Mouse (Mus musculus) forebrain, embryonic 13.5 days (tissue): ENCODE measurements at regions not wholly inside any gene's neighbourhood (a gene's known extent, or its start where the extent isn't known, plus 50 kb on each side); places are given as distances from the start of the nearest gene placed in this dataset.

ENCODE experiments used
- ATAC-seq: fragments of 200-750 bp; cut with Nextera tagmentation; 2 replicates; pipeline ENCODE4 v1.8.0; 2017
- H3K27ac ChIP-seq: fragments of 300-500 bp; sonication (generic); 2 replicates; pipeline ENCODE4 v1.5.1; 2015; ENCODE audit warnings: inconsistent platforms, mild to moderate bottlenecking, moderate library complexity
- H3K27me3 ChIP-seq: fragments of 300-500 bp; sonication (generic); 2 replicates; pipeline ENCODE4 v1.6.1; 2015; ENCODE audit warnings: mild to moderate bottlenecking, inconsistent platforms
- H3K36me3 ChIP-seq: fragments of 300-500 bp; sonication (generic); 2 replicates; pipeline ENCODE4 v1.6.1; 2015; ENCODE audit warnings: mild to moderate bottlenecking, inconsistent platforms; ENCODE audit not compliant: poor library complexity, severe bottlenecking
- H3K4me1 ChIP-seq: fragments of 300-500 bp; sonication (generic); 2 replicates; pipeline ENCODE4 v1.6.1; 2015; ENCODE audit warnings: inconsistent platforms
- H3K4me2 ChIP-seq: fragments of 300-500 bp; sonication (generic); 2 replicates; pipeline ENCODE4 v1.6.1; 2015; ENCODE audit warnings: inconsistent platforms, mild to moderate bottlenecking, moderate library complexity
- H3K4me3 ChIP-seq: fragments of 300-500 bp; sonication (generic); 2 replicates; pipeline ENCODE4 v1.5.1; 2015; ENCODE audit warnings: mild to moderate bottlenecking, inconsistent platforms
- H3K9ac ChIP-seq: fragments of 300-500 bp; sonication (generic); 2 replicates; pipeline ENCODE4 v1.6.1; 2015; ENCODE audit warnings: mild to moderate bottlenecking, inconsistent platforms
- H3K9me3 ChIP-seq: fragments of 300-500 bp; sonication (generic); replicated peaks from 2 replicates; pipeline ENCODE4 v1.6.1; 2016; ENCODE audit warnings: inconsistent platforms
- WGBS: fragments of 180-500 bp; shearing (Covaris S2); methylation state at CpG from one replicate; pipeline ENCODE4 v1.1.7; 2015; 5-methylcytosine and 5-hydroxymethylcytosine counted together

GRCm38 (mm10) chr9:61054427-61054826 is 260.1 kb downstream of the Uaca start:
- no peaks in the 10 kb centered on the region; the same call in 1 of the 2 replicates for H3K9me3 ChIP-seq
- no peak overlapping the region for H3K4me3 ChIP-seq
- H3K9ac ChIP-seq: no peak overlapping the region
- peaks cover 18% of the 10 kb centered on the region; the same call in 1 of the 2 replicates for H3K27me3 ChIP-seq
- no peak overlapping the region for H3K27ac ChIP-seq
- H3K36me3 ChIP-seq: no peaks in the 10 kb centered on the region
- no peak for ATAC-seq
- 36% methylated on average over 3 of the region's 3 CpGs for WGBS
- H3K4me1 ChIP-seq: peaks cover 27% of the 10 kb centered on the region
- no peak overlapping the region for H3K4me2 ChIP-seq

DNA sequence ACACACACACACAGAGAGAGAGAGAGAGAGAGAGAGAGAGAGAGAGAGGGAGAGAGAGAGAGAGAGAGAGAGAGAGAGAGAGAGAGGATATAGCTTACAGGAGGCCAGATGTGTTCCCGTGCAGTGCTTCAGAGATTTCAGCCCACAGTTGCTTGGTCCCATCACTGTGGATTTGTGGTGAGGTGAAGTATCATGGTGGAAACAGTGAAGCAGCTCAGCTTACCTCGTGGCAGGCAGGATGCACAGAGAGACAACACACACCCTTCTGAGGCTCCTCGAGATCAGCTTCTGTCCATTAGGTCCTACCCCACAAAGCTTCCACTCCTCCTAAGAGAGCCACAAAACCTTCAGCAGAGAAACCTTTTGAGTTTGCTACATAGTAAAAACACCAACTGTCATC is 261.1 kb downstream of the Uaca start:
- Histone ChIP-seq H3K9me3 (peaks cover 6% of the 10 kb centered on the region; the same call in 1 of the 2 replicates), H3K4me1 (peaks cover 27% of the 10 kb centered on the region), H3K36me3 (no peaks in the 10 kb centered on the region), H3K9ac (no peak overlapping the region), H3K27ac (no peak overlapping the region), H3K4me3 (no peak overlapping the region), H3K4me2 (no peak overlapping the region), H3K27me3 (peaks cover 18% of the 10 kb centered on the region; the same call in 1 of the 2 replicates)
- WGBS: 80% methylated on average over 3 of the region's 3 CpGs
- no peak for ATAC-seq

DNA sequence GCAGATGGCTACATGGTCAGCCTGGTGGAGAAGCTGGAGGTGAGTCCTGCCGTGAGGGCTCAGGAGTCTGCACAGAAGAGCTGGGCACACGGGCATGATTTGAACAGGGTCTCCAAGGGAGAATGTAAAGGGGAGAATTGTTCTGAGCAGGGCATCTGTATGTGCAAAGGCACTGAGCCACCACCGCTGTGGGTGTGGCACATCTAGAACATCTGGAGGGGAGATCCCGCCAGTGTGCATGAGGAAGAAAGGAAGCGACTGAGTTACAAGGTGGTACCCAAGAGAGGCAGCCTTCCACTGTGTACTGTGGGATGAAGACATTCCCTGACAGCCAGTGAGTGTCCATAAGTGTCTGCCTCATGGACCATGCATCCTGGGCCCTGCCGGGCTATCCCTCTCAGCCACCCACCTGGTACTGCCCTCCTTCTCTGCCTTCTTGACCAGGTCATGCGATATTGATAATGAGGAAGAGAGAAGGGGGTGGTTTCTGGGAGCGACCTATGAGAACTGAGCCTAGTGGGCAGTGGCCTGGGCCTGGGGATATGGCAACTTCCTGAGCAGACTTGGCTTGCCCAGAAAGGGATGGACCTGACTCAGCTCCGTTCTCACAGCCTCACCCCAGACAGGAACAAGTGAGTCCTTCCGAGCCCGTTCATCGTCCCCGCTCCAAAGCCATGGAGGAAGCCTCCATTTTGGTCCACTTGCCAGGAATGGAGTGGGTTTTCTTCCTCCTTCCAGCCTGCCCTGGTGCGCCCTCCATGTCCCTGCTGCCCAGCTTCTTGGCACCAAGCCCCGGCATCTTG is 261.8 kb downstream of the Uaca start:
- peak overlapping the region; percentile 22; the same call in 1 of the 2 replicates for H3K4me2 ChIP-seq
- H3K27ac ChIP-seq: no peak overlapping the region
- peaks cover 27% of the 10 kb centered on the region for H3K4me1 ChIP-seq
- peak; percentile 13; the same call in 1 of the 2 replicates for ATAC-seq
- no peaks in the 10 kb centered on the region for H3K36me3 ChIP-seq
- peaks cover 18% of the 10 kb centered on the region; the same call in 1 of the 2 replicates for H3K27me3 ChIP-seq
- 90% methylated on average over 15 of the region's 15 CpGs for WGBS
- no peak overlapping the region for H3K4me3 ChIP-seq
- peaks cover 6% of the 10 kb centered on the region; the same call in 1 of the 2 replicates for H3K9me3 ChIP-seq
- H3K9ac ChIP-seq: no peak overlapping the region; the same call in 1 of the 2 replicates

DNA sequence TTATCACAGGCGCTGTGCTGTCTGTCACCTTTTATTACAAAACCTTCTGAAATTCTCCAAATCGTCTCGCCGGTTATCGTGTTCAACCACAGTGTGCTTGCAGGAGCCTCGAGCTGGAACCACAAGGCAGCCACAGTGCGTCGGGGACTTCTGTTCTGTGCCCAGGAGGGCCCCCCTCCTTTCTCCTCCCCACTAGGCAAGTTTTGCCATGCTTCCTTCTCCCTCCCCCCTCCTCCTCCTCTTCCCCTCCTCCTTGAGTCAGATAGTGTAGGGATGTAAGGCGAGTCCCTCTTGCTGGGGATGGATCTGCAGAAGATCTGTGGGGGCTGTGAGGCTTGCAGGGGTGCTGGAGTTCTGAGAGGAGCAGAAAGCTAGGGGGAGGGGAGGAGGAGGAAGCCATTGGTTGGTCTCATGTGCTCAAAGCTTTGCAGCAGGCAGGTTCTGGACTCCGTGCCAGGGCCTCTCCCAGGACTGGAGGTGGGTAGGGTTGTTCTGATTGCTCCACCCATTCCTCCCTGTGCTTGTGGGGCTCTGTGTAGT is 262.5 kb downstream of the Uaca start:
- WGBS: 27% methylated on average over 10 of the region's 10 CpGs
- Histone ChIP-seq H3K27ac (no peak overlapping the region), H3K36me3 (no peaks in the 10 kb centered on the region), H3K27me3 (peaks cover 18% of the 10 kb centered on the region; the same call in 1 of the 2 replicates), H3K4me2 (peak overlapping the region; percentile 22), H3K9ac (no peak overlapping the region; the same call in 1 of the 2 replicates), H3K4me3 (no peak overlapping the region), H3K4me1 (peaks cover 27% of the 10 kb centered on the region), H3K9me3 (peaks cover 6% of the 10 kb centered on the region; the same call in 1 of the 2 replicates)
- peak; percentile 41; the same call in 1 of the 2 replicates for ATAC-seq

DNA sequence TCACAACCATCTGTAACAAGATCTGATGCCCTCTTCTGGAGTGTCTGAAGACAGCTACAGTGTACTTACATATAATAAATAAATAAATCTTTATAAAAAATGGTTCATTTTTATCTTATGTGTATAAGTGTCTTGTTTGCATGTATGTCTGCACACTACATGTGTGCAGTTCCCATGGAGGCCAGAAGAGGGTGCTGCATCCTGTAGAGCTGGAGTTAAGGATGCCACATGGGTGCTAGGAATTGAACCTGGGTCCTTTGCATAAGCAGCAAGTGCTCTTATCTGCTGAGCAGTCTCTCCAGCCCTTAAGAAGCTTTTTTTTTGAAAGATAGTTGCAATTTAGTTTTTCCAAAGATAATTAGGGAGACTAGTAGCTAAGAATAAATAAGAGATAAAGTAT is 264.9 kb downstream of the Uaca start:
- Histone ChIP-seq H3K4me1 (peaks cover 35% of the 10 kb centered on the region), H3K4me2 (no peak overlapping the region), H3K4me3 (no peak overlapping the region), H3K27ac (no peak overlapping the region), H3K36me3 (no peaks in the 10 kb centered on the region), H3K9me3 (peaks cover 6% of the 10 kb centered on the region; the same call in 1 of the 2 replicates), H3K9ac (no peak overlapping the region), H3K27me3 (peaks cover 18% of the 10 kb centered on the region; the same call in 1 of the 2 replicates)
- ATAC-seq: no peak

- H3K9ac ChIP-seq: no peak overlapping the region
- peaks cover 5% of the 10 kb centered on the region for H3K27me3 ChIP-seq
- 87% methylated on average over 8 of the region's 8 CpGs for WGBS
- H3K27ac ChIP-seq: no peak overlapping the region
- no peak overlapping the region for H3K4me3 ChIP-seq
- H3K4me2 ChIP-seq: no peak overlapping the region
- peaks cover 26% of the 10 kb centered on the region for H3K4me1 ChIP-seq
- ATAC-seq: no peak
- H3K36me3 ChIP-seq: no peaks in the 10 kb centered on the region
- peaks cover 6% of the 10 kb centered on the region; the same call in 1 of the 2 replicates for H3K9me3 ChIP-seq
Measured at GRCm38 (mm10) chr9:61060958-61061357, 266.6 kb downstream of the Uaca start.

DNA sequence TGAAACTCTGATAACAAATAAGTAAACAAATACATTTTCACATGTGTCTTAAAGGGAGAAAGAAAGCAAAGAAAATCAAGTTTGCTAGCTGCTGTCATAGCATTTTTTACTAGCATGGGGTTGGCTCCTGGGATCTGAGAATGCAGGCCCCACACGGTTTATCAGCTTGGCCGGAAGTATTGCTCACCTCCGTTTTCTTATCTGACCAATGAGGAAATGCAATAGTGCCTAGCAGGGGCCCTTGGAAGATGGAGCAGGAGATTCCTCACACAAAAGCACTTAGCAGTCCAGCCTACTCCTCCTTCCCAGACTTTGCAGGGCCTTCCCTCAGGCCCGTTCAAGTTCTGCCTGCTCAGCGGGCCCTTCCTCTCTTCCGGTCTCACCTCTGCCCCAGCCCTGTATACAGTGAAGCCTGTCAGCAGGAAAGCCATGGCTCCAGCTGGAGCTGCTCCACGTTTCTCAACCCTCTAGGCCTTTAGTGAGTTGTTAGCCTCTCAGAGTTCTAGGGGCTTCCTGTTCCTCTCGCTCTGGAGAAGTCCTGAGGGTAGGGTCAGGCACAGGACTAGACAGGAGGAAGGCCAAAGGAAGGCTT is 270.5 kb downstream of the Uaca start:
- no peak overlapping the region for H3K27ac ChIP-seq
- no peak for ATAC-seq
- no peak overlapping the region for H3K4me3 ChIP-seq
- no peak overlapping the region for H3K4me2 ChIP-seq
- WGBS: 76% methylated on average over 8 of the region's 8 CpGs
- no peaks in the 10 kb centered on the region for H3K36me3 ChIP-seq
- peaks cover 4% of the 10 kb centered on the region; the same call in 1 of the 2 replicates for H3K9me3 ChIP-seq
- H3K27me3 ChIP-seq: no peaks in the 10 kb centered on the region; the same call in 1 of the 2 replicates
- H3K4me1 ChIP-seq: peaks cover 16% of the 10 kb centered on the region
- H3K9ac ChIP-seq: no peak overlapping the region

DNA sequence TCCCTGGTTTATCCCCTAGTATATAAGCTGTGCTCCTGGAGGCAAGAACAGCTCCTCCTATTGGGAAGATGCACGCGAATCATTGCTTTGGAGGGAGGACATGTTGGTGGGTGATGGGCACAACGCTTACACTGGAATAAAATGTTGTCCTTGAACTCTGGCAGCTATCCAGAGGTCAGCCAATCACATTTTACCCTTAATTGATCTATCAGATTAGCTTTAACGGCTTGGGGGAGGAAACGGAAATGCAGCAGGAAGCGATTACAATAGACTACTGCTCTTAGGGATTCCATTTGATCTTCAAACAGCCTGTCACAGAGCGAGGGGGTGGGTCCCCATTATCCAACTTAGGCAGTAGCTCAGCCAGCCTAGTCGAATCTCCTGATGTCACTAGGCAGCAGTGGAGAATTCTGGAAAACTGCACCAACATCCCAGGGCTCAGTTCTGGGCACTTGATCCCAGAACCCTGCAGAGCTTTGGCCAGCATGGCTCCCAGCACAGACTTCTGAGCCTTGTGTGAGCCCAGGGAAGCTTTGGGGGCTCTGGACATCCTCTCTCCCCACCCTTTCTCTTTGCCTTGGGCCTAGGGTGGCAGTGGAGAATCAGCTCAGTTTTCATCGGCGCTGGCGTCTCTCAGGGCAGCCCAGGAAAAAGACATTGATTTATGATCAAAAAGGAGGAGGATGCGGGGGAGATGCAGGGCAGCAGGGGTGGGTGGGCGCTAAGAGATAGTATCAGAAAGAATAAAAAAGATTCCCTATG is 275.4 kb downstream of the Uaca start:
- 0 out of 2 replicates have a peak, but pooled peaks have one; percentile 10 for ATAC-seq
- Histone ChIP-seq H3K9me3 (no peaks in the 10 kb centered on the region), H3K27me3 (no peaks in the 10 kb centered on the region; the same call in 1 of the 2 replicates), H3K4me2 (no peak overlapping the region), H3K9ac (no peak overlapping the region), H3K4me1 (peaks cover 29% of the 10 kb centered on the region), H3K27ac (no peak overlapping the region), H3K36me3 (no peaks in the 10 kb centered on the region), H3K4me3 (no peak overlapping the region)
- WGBS: 39% methylated on average over 13 of the region's 13 CpGs

GRCm38 (mm10) chr9:61070315-61070707 is 276.0 kb downstream of the Uaca start:
- Histone ChIP-seq H3K9me3 (no peaks in the 10 kb centered on the region), H3K27me3 (no peaks in the 10 kb centered on the region), H3K4me3 (no peak overlapping the region), H3K9ac (no peak overlapping the region), H3K36me3 (no peaks in the 10 kb centered on the region), H3K4me1 (peaks cover 32% of the 10 kb centered on the region), H3K27ac (no peak overlapping the region), H3K4me2 (no peak overlapping the region)
- no peak for ATAC-seq
- WGBS: 36% methylated on average over 8 of the region's 8 CpGs

- no peak overlapping the region for H3K9ac ChIP-seq
- no peak overlapping the region for H3K27ac ChIP-seq
- no peak overlapping the region for H3K4me2 ChIP-seq
- H3K4me3 ChIP-seq: no peak overlapping the region
- peaks cover 32% of the 10 kb centered on the region for H3K4me1 ChIP-seq
- WGBS: 19% methylated on average over 9 of the region's 9 CpGs
- no peaks in the 10 kb centered on the region for H3K9me3 ChIP-seq
- H3K36me3 ChIP-seq: no peaks in the 10 kb centered on the region
- no peak for ATAC-seq
- H3K27me3 ChIP-seq: no peaks in the 10 kb centered on the region
Measured at GRCm38 (mm10) chr9:61070861-61071260, 276.5 kb downstream of the Uaca start.

DNA sequence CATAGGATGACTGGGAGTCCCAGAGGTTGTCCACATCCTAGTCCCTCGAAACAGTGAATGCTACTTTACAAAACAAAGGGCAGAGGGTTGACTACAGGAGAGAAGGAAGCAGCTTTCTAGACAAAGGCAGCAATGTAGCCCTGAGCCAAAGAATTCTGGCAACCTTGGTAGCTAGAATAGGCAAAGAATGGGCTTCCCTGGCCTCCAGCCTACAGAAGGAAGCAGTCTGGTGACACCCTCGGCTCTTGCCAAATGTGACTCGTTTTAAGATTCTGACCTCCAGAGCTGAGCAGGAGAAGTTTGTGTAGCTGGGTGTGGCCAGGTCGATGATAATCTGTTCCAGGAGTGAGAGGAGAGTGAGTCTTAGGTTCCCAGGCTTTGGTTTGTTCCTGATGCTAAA is 279.1 kb downstream of the Uaca start:
- no peak for ATAC-seq
- H3K27ac ChIP-seq: no peak overlapping the region
- no peak overlapping the region for H3K9ac ChIP-seq
- no peaks in the 10 kb centered on the region; the same call in 1 of the 2 replicates for H3K27me3 ChIP-seq
- H3K36me3 ChIP-seq: no peaks in the 10 kb centered on the region
- H3K4me1 ChIP-seq: peaks cover 28% of the 10 kb centered on the region
- H3K4me3 ChIP-seq: no peak overlapping the region
- H3K9me3 ChIP-seq: no peaks in the 10 kb centered on the region
- H3K4me2 ChIP-seq: no peak overlapping the region
- WGBS: 40% methylated on average over 4 of the region's 4 CpGs
